Mouse (Mus musculus) liver, embryonic 16.5 days (tissue): ENCODE measurements around the gene Olfr56. TPM values are rescaled to one million over a fixed set of nuclear protein-coding genes. Genes with fewer than 3 reads are reported as not detected.

Source experiments
- ATAC-seq: fragments of 200-750 bp; cut with Nextera tagmentation; 2 replicates; pipeline ENCODE4 v1.8.0; 2017; ENCODE audit warnings: low read depth, mild to moderate bottlenecking, moderate number of reproducible peaks, moderate library complexity
- H3K27ac ChIP-seq: fragments of 300-500 bp; sonication (generic); 2 replicates; pipeline ENCODE4 v1.5.1; 2014; ENCODE audit warnings: mild to moderate bottlenecking, low read length
- H3K27me3 ChIP-seq: fragments of 300-500 bp; sonication (generic); 2 replicates; pipeline ENCODE4 v1.6.1; 2014; ENCODE audit warnings: low read depth, low read length, mixed read lengths; ENCODE audit not compliant: control insufficient read depth, insufficient read depth
- H3K36me3 ChIP-seq: fragments of 300-500 bp; sonication (generic); 2 replicates; pipeline ENCODE4 v1.6.1; 2014; ENCODE audit warnings: mild to moderate bottlenecking; ENCODE audit not compliant: control insufficient read depth, insufficient read depth
- H3K4me1 ChIP-seq: fragments of 300-500 bp; sonication (generic); 2 replicates; pipeline ENCODE4 v1.6.1; 2014; ENCODE audit warnings: low read depth, low read length, mixed read lengths; ENCODE audit not compliant: control insufficient read depth
- H3K4me2 ChIP-seq: fragments of 300-500 bp; sonication (generic); 2 replicates; pipeline ENCODE4 v1.6.1; 2014; ENCODE audit warnings: low read depth, low read length, mixed read lengths
- H3K4me3 ChIP-seq: fragments of 300-500 bp; sonication (generic); 2 replicates; pipeline ENCODE4 v1.5.1; 2014; ENCODE audit warnings: low read depth, mild to moderate bottlenecking, low read length
- H3K9ac ChIP-seq: fragments of 300-500 bp; sonication (generic); 2 replicates; pipeline ENCODE4 v1.6.1; 2014; ENCODE audit warnings: low read depth, low read length
- H3K9me3 ChIP-seq: fragments of 300-500 bp; sonication (generic); replicated peaks from 2 replicates; pipeline ENCODE4 v1.6.1; 2016; ENCODE audit warnings: low read length; ENCODE audit not compliant: control insufficient read depth
- WGBS: fragments of 180-500 bp; shearing (Covaris S2); extraction: QIAGEN DNeasy Blood & Tissue Kit; methylation state at CpG from one replicate; pipeline ENCODE4 v1.1.7; 2014; ENCODE audit not compliant: insufficient replicate concordance; 5-methylcytosine and 5-hydroxymethylcytosine counted together
- polyA plus RNA-seq: library from polyadenylated mRNA; unstranded; fragments of >200 nt; fragmentation: Nextera tagmentation; extraction: Ambion mirVana; gene quantifications from 2 replicates; pipeline ENCODE4 v1.2.1, GENCODE M21; 2015

The Olfr56 gene
- polyA plus RNA-seq, 1 experiment from 2014 or later = 0.07 TPM

DNA sequence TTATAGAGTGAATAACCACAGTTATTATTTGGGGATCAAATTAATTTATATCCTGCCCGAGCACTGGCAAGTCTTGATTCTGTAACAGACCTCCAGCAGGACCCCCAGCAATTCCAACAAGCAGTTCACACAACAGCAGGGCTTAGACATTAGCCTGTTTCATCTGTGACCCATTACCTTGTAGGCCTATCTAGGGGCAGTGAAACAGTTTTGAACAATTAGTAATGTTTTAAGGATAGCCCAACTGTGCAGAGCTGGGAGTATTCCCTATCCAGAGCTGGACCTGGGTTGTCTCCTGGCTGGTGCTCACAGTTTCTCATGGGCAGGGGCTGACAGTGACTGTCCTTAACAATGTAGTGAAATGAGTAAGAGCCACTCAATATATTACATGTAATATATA, 98.3 kb downstream of the Olfr56 start:
- H3K4me2 ChIP-seq = no peak overlapping the region
- no peak overlapping the region for H3K9ac ChIP-seq
- H3K27ac ChIP-seq = peak overlapping the region; percentile 72
- 33% methylated on average over 1 of the region's 1 CpGs for WGBS
- H3K9me3 ChIP-seq = no peaks in the 10 kb centered on the region
- peaks cover 11% of the 10 kb centered on the region for H3K4me1 ChIP-seq
- H3K27me3 ChIP-seq = no peaks in the 10 kb centered on the region
- no peak overlapping the region for H3K4me3 ChIP-seq
- no peak for ATAC-seq
- H3K36me3 ChIP-seq = no peaks in the 10 kb centered on the region

DNA sequence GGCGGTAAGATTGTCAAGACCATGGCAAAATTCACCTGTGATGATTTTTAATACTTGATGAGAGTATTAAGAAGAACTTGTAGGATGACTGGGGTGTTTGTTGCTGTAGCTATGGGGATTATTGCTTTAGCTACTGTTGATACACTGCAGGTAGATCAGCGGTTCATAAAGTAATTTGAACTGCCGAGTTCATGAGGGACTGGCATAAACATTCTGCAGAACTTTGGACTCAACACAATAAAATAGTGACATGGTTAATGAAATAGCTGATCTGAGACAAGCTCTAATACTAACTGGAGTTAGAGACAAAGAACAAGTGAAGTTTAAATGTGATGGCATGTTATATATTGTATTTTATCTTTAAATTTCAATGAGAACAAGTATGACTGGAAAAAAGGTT, 100.0 kb downstream of the Olfr56 start:
- no peak for ATAC-seq
- Histone ChIP-seq H3K27ac (no peak overlapping the region), H3K9ac (no peak overlapping the region), H3K4me1 (peaks cover 21% of the 10 kb centered on the region), H3K4me3 (no peak overlapping the region), H3K4me2 (no peak overlapping the region), H3K27me3 (no peaks in the 10 kb centered on the region), H3K9me3 (no peaks in the 10 kb centered on the region), H3K36me3 (no peaks in the 10 kb centered on the region)
- WGBS = 77% methylated on average over 3 of the region's 3 CpGs

DNA sequence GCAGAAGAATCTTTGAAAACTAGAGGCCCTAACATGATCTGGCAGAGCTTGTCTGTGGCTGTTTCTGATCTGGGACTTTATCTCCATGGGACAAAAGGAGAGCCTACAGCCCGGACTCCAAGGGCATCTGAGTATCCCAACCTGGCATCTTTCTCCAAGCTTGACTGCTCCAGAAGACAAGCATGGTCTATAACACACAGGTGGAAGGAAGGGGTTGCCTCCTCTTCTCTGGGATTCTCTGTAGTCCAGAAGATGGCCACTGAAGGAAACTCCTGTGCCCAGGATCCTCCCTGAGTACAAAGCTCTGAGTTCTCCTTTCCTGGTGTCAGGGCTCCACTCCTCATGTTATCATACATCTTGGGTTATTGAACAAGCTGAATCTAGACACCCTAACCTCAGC, 101.9 kb downstream of the Olfr56 start:
- Histone ChIP-seq H3K27me3 (no peaks in the 10 kb centered on the region), H3K9me3 (no peaks in the 10 kb centered on the region), H3K9ac (no peak overlapping the region), H3K4me3 (no peak overlapping the region), H3K4me1 (peaks cover 38% of the 10 kb centered on the region), H3K27ac (no peak overlapping the region), H3K4me2 (no peak overlapping the region), H3K36me3 (no peaks in the 10 kb centered on the region)
- WGBS = 25% methylated on average over 1 of the region's 1 CpGs
- ATAC-seq = no peak

DNA sequence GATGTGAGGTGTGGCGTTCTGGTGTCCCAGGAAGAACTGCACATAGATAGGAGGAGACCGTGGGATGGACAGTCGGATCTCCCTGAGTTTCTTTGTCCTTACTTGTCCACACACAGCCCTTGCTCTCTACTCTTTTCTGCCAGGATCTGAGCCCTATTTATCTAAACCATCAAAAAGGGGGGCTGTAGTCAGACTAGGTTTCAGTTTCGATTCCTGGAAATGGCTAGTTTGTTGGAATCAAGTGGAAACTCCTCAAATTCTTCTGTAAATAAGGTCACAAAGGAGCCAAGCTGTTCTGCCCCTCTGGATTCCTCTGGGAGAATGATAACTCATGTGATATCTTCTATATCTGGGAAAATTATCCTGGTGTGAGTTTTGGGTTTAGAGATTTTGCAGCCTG, 102.7 kb downstream of the Olfr56 start:
- 43% methylated on average over 4 of the region's 4 CpGs for WGBS
- Histone ChIP-seq H3K9me3 (no peaks in the 10 kb centered on the region), H3K4me3 (no peak overlapping the region), H3K4me1 (peaks cover 40% of the 10 kb centered on the region), H3K27me3 (no peaks in the 10 kb centered on the region), H3K4me2 (peak overlapping the region; percentile 26; the same call in 1 of the 2 replicates), H3K36me3 (no peaks in the 10 kb centered on the region), H3K27ac (no peak overlapping the region), H3K9ac (no peak overlapping the region)
- no peak for ATAC-seq

DNA sequence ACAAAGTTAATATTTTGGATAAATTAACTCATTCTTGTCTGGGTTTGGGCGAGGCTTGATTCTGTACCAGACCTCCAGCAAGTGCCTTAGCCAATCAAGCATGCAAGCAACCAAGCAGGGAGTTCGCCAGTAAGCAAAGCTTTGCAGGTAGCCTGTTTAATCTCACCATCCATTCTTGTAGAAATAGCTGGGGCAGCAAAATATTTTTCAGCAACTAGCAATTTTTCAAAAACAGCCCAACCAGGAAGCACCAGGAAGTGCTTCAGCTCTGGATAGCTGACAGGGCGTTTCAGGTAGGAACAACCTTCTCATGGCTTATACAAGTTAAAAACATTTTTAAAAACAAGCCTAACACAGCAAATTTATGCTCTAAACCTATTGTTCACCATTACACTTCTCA, 103.2 kb downstream of the Olfr56 start:
- Histone ChIP-seq H3K4me1 (peaks cover 44% of the 10 kb centered on the region), H3K9ac (no peak overlapping the region), H3K9me3 (no peaks in the 10 kb centered on the region), H3K36me3 (no peaks in the 10 kb centered on the region), H3K4me3 (no peak overlapping the region), H3K4me2 (peak overlapping the region; percentile 26; the same call in 1 of the 2 replicates), H3K27ac (no peak overlapping the region), H3K27me3 (no peaks in the 10 kb centered on the region)
- 49% methylated on average over 3 of the region's 3 CpGs for WGBS
- no peak for ATAC-seq

DNA sequence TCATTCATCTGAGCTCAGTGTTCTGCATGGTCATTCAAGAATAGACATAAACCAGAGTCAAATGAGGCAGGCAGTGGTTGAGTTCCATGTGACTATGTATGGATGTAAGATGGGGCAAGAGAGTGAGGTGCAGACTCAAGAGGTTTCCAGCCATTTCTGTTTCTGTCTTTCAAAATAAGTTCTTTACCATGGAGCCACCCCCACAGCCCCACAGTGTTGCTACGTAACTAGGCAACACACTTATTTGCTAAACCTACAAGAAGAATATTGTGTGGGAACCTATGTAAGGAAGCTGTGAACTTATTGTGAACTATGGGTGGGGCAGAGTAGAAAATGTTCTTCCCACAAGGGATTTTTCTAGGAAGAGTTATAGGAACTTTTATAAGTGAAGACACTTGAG, 104.5 kb downstream of the Olfr56 start:
- H3K4me1 ChIP-seq = peaks cover 52% of the 10 kb centered on the region
- 64% methylated on average over 1 of the region's 1 CpGs for WGBS

DNA sequence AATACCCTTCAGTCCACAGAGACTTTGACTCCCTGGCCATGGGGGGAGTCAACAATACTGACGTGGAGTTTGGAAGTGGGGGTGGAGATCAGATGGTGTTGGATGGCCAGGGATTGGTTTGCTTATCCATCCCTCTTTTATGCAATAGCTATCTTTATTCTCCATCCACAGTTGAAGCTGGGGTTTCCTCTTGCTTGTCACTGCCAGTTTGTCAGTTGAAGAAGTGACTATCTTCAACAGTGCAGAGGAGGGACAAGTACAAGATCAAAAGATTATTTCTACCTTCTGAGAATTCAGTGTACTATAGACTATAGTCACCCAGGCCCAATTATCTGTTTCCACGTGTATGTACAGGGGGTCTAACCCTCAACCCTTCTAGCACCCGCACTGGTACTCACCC, 105.1 kb downstream of the Olfr56 start:
- Histone ChIP-seq H3K27me3 (no peaks in the 10 kb centered on the region), H3K4me1 (peaks cover 59% of the 10 kb centered on the region), H3K27ac (peak overlapping the region; percentile 81), H3K9ac (no peak overlapping the region), H3K9me3 (no peaks in the 10 kb centered on the region), H3K36me3 (no peaks in the 10 kb centered on the region), H3K4me3 (no peak overlapping the region), H3K4me2 (no peak overlapping the region)
- WGBS = 23% methylated on average over 3 of the region's 3 CpGs
- peak; percentile 25 for ATAC-seq

More for the DNA sequence above, 104.5 kb downstream of the Olfr56 start:
- no peak for ATAC-seq
- Histone ChIP-seq H3K4me3 (no peak overlapping the region), H3K27ac (peak overlapping the region; percentile 81), H3K4me2 (no peak overlapping the region), H3K27me3 (no peaks in the 10 kb centered on the region), H3K36me3 (no peaks in the 10 kb centered on the region), H3K9ac (no peak overlapping the region), H3K9me3 (no peaks in the 10 kb centered on the region)

DNA sequence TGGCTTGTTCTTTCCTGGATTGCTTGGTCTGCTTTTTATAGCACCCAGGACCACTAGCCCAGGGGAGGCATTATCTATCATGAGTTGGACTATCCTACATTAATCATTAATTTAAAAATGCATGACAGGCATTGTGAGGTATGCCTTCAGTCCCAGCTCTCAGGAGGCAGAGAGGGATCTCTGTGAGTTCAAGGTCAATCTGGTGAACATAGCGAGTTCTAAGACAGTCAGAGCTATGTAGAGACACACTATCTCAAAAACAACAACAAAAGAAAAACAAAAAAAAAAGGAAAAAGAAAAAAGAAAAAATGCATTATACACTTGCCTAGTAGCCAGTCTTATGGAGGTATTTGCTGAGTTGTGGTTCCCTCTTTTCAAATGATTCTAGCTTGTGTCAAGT, 105.7 kb downstream of the Olfr56 start:
- H3K27ac ChIP-seq = peak overlapping the region; percentile 81
- peaks cover 64% of the 10 kb centered on the region for H3K4me1 ChIP-seq
- H3K36me3 ChIP-seq = no peaks in the 10 kb centered on the region
- no peaks in the 10 kb centered on the region for H3K9me3 ChIP-seq
- WGBS = 46% methylated on average over 1 of the region's 1 CpGs
- peak overlapping the region; percentile 13 for H3K9ac ChIP-seq
- H3K27me3 ChIP-seq = no peaks in the 10 kb centered on the region
- no peak for ATAC-seq
- H3K4me3 ChIP-seq = no peak overlapping the region
- 0 out of 2 replicates have a peak overlapping the region, but pooled peaks have one; percentile 11 for H3K4me2 ChIP-seq

DNA sequence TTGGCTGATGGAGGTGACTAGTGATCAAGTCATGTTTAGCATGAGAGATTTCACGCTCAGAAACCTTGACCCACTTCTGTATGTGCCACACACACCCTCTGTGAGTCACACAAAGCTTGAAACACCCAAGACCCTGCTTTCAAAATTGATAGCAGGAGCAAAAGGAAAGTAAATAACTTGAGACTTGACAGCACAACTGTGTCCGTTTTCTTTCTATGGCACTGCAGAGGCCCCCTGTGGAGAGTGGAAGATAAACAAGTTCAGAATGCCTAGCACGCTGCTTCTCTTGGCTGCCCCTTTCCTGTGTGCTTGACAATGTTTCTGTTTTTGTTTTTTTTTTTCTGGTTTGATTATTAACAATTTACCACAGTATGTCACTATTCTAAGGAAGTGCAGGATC, 106.2 kb downstream of the Olfr56 start:
- peaks cover 68% of the 10 kb centered on the region for H3K4me1 ChIP-seq
- H3K27ac ChIP-seq = peak overlapping the region; percentile 81
- 10% methylated on average over 3 of the region's 3 CpGs for WGBS
- peak overlapping the region; percentile 13; the same call in 1 of the 2 replicates for H3K9ac ChIP-seq
- H3K4me3 ChIP-seq = no peak overlapping the region
- H3K36me3 ChIP-seq = no peaks in the 10 kb centered on the region
- H3K4me2 ChIP-seq = 0 out of 2 replicates have a peak overlapping the region, but pooled peaks have one; percentile 11
- H3K9me3 ChIP-seq = no peaks in the 10 kb centered on the region
- no peaks in the 10 kb centered on the region for H3K27me3 ChIP-seq
- no peak for ATAC-seq
